16 mouse cellular contexts compared by ENCODE assay signal in genomic region chr7:113823026-113823425, GRCm38 (mm10). TPM values are rescaled to one million over a fixed set of nuclear protein-coding genes. Genes with fewer than 3 reads are reported as not detected.
"Had no signal": no experiment of that assay in that cellular context is flagged by ENCODE, and none has a peak within 500 bp of the region (broad histone marks: within the 10 kb centered on the region; RNA-seq: fewer than 3 reads in every experiment).

No protein-coding gene starts in this region.

- H3K27ac ChIP-seq: limb, embryonic 10.5 days; limb, embryonic 13.5 days; liver, embryonic 12.5 days; liver, embryonic 15.5 days; lung, embryonic 15.5 days had no signal

- H3K4me1 ChIP-seq: limb, embryonic 13.5 days had no signal

- H3K36me3 ChIP-seq: limb, embryonic 10.5 days; limb, embryonic 13.5 days; liver, embryonic 12.5 days; liver, embryonic 15.5 days; lung, embryonic 15.5 days had no signal

- ATAC-seq: liver, embryonic 12.5 days had no signal

- H3K27me3 ChIP-seq: limb, embryonic 13.5 days; liver, embryonic 12.5 days; liver, embryonic 15.5 days; lung, embryonic 15.5 days had no signal

- H3K4me3 ChIP-seq: limb, embryonic 10.5 days; limb, embryonic 13.5 days; liver, embryonic 12.5 days; liver, embryonic 15.5 days; lung, embryonic 15.5 days had no signal

- DNase-seq: kidney, postnatal 14 days; kidney, postnatal 4 days; liver; lung, adult 18-20 months; lung, postnatal 10 days; lung, postnatal 36 days; midbrain, embryonic 14.5 days; thymus, adult 18-20 months; thymus, postnatal 36 days had no signal

- H3K9ac ChIP-seq: limb, embryonic 13.5 days; liver, embryonic 12.5 days; liver, embryonic 15.5 days; lung, embryonic 15.5 days had no signal

- H3K9me3 ChIP-seq: limb, embryonic 10.5 days; limb, embryonic 13.5 days; liver, embryonic 12.5 days; liver, embryonic 15.5 days; lung, embryonic 15.5 days had no signal

- H3K4me2 ChIP-seq: limb, embryonic 13.5 days; liver, embryonic 12.5 days; liver, embryonic 15.5 days; lung, embryonic 15.5 days; midbrain, embryonic 11.5 days had no signal

RNA-seq across cellular contexts. Expression of gene Spon1, which starts 57.2 kb away (rescaled TPM):
- total RNA-seq: megakaryocyte-erythroid progenitor cell, adult 5-6 weeks had no signal
